Comparison of ENCODE assay signal across 8 mouse cellular contexts in the genomic region with DNA sequence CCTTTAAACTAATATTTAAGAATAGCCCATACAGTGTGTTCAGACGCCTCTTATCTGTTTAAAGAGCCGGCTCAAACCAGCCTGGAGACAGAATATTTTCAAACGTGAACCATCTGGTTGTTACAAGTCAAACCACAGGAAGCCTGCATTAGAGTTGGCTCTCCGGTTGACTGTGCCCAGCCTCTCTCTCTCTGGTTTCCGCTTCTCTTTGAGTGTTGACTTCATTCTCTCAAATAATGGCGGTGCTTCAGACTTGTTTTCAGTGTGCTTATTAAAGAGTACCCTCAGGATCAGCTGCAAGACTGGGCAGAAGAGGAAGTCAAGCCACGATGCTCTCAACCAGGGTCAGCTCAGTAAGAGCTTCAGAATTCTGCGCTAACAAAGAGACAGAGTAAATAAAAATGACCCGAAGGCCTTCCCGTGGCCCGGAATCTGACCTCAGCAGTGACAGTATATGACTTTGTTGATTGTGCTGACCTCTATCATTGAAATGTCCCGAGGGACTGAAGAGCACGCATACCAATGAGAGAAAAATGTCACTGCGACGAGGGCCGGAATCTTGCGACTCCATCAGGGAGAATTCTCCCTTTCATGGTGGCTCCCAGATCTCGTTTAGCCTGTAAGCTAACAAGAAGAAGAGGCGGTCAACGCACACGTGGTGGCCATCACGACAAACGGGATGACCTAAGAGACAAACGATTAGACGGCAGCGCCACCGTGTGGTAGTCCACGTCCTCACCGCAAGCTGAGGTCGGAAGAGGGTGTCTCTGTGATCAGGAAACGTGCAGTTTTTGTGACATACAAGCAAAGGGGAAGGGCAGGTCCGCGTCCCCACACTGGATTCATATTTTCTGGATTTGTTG. TPM values are rescaled to one million over a fixed set of nuclear protein-coding genes. Genes with fewer than 3 reads are reported as not detected.
DNase-seq lines count a peak whose midpoint lies in the region; ATAC-seq and TF ChIP-seq lines count a peak whose summit lies in the region.

No protein-coding gene starts in this region.

- no peak for TF ChIP-seq POLR2A in thymus, adult 2 months (IDR thresholded peaks at IDR 0.05; ENCODE audit: control insufficient read depth, extremely low read depth, insufficient read depth, low read length, poor library complexity)

- H3K4me1 ChIP-seq in hindbrain, embryonic 10.5 days (replicated peaks) = peaks cover 26% of the 10 kb centered on the region
- H3K4me1 ChIP-seq in lung, embryonic 16.5 days (replicated peaks; ENCODE audit: control insufficient read depth, insufficient read depth, low read length) = peaks cover 8% of the 10 kb centered on the region
- H3K4me1 ChIP-seq in thymus, adult 2 months (replicated peaks; ENCODE audit: control insufficient read depth, insufficient read depth, low read length) = peaks cover 17% of the 10 kb centered on the region

- 17% methylated on average over 33 of the region's 33 CpGs for WGBS in hindbrain, embryonic 10.5 days
- WGBS in lung, embryonic 16.5 days = 6% methylated on average over 33 of the region's 33 CpGs
- whole genome bisulfite sequencing in thymus, adult 2 months = under 1% methylated on average over 33 of the region's 33 CpGs

- H3K4me3 ChIP-seq in hindbrain, embryonic 10.5 days = peak overlapping the region; percentile 36
- H3K4me3 ChIP-seq in lung, embryonic 16.5 days (ENCODE audit: low read length) = peak overlapping the region; percentile 38
- peak overlapping the region; percentile 51 for H3K4me3 ChIP-seq in thymus, adult 2 months (ENCODE audit: control insufficient read depth, insufficient read depth, low read length)

- peak overlapping the region; percentile 21 for H3K9ac ChIP-seq in lung, embryonic 16.5 days (ENCODE audit: low read length)

- H3K27ac ChIP-seq in hindbrain, embryonic 10.5 days = peak overlapping the region; percentile 66
- 0 out of 2 replicates have a peak overlapping the region, but pooled peaks have one; percentile 4 for H3K27ac ChIP-seq in lung, embryonic 16.5 days (ENCODE audit: low read length)
- peak overlapping the region; percentile 76 for H3K27ac ChIP-seq in thymus, adult 2 months (ENCODE audit: control insufficient read depth, insufficient read depth, low read length)

- ATAC-seq in frontal cortex, adult (ENCODE audit: low TSS enrichment) = peak; percentile 65
- ATAC-seq in lung, embryonic 16.5 days (ENCODE audit: low read depth) = peak; percentile 85

- H3K36me3 ChIP-seq in hindbrain, embryonic 10.5 days = no peaks in the 10 kb centered on the region
- no peaks in the 10 kb centered on the region for H3K36me3 ChIP-seq in lung, embryonic 16.5 days (ENCODE audit: control insufficient read depth, insufficient read depth, low read length)
- no peaks in the 10 kb centered on the region for H3K36me3 ChIP-seq in thymus, adult 2 months (ENCODE audit: control insufficient read depth, insufficient read depth, low read length)

- TF ChIP-seq CTCF in thymus, adult 2 months (IDR thresholded peaks at IDR 0.05; ENCODE audit: borderline replicate concordance, control insufficient read depth, extremely low read depth, insufficient read depth, low read length, poor library complexity) = peak; percentile 97

- no peaks in the 10 kb centered on the region for H3K9me3 ChIP-seq in hindbrain, embryonic 10.5 days
- no peaks in the 10 kb centered on the region for H3K9me3 ChIP-seq in lung, embryonic 16.5 days (ENCODE audit: control insufficient read depth, low read length)

- H3K4me2 ChIP-seq in lung, embryonic 16.5 days (ENCODE audit: low read depth, low read length) = peak overlapping the region; percentile 66

- peaks cover 51% of the 10 kb centered on the region for H3K27me3 ChIP-seq in hindbrain, embryonic 10.5 days (ENCODE audit: insufficient read depth, poor library complexity, severe bottlenecking)
- H3K27me3 ChIP-seq in lung, embryonic 16.5 days (ENCODE audit: control insufficient read depth, insufficient read depth, low read depth, low read length) = no peaks in the 10 kb centered on the region
- H3K27me3 ChIP-seq in thymus, adult 2 months (ENCODE audit: control insufficient read depth, insufficient read depth, low read length) = no peaks in the 10 kb centered on the region

- peak; percentile 78 for DNase-seq in MEL-GATA-1-ER (ENCODE audit: extremely low read depth, low read depth)
- DNase-seq in cerebellum, adult 9-10 months = peak; percentile 88
- peak; percentile 91 for DNase-seq in hindbrain, embryonic 10.5 days (ENCODE audit: low spot score)
- peak; percentile 78 for DNase-seq in layer of hippocampus, adult 9-10 months (ENCODE audit: low spot score)
- peak; percentile 51 for DNase-seq in ovary, adult 18-20 months (ENCODE audit: low spot score)
- peak; percentile 92 for DNase-seq in thymus, adult 2 months

RNA-seq across cellular contexts. Expression of gene Cpsf6, which starts 55.3 kb away (rescaled TPM):
- polyA plus RNA-seq in hindbrain, embryonic 10.5 days (2016; fragmentation: Nextera tagmentation; extraction: Ambion mirVana) = 188 and 221 TPM in 2 replicates
- polyA plus RNA-seq in lung, embryonic 16.5 days (2015; fragmentation: Nextera tagmentation; extraction: Ambion mirVana) = 151 and 162 TPM in 2 replicates
- 171 and 218 TPM in 2 replicates for polyA plus RNA-seq in thymus, adult 2 months (2012; rRNA removed)

Comparison
In these comparisons a context has a peak if more than half of its experiments do, and no peak if none do; other contexts are left out.
1. Peak in every context shown above with its lines: DNase-seq, ATAC-seq, H3K4me3 ChIP-seq and H3K27ac ChIP-seq.
2. H3K27ac ChIP-seq: peak in every context shown above with its lines; median percentile 76 in thymus, adult 2 months; 66 in hindbrain, embryonic 10.5 days; 4 in lung, embryonic 16.5 days.